Mouse (Mus musculus) cerebellum, adult 2 months (tissue): ENCODE results near the gene Cacnb4.

Experiments used
- CTCF ChIP-seq: fragments of 200-500 bp; IDR thresholded peaks from 2 replicates; pipeline ENCODE4 v1.5.1; 2011; ENCODE audit warnings: low read depth, mild to moderate bottlenecking, control low read depth, low read length, moderate library complexity, borderline replicate concordance; ENCODE audit not compliant: insufficient read depth
- POLR2A ChIP-seq: fragments of 200-500 bp; IDR thresholded peaks from 2 replicates; pipeline ENCODE4 v1.6.1; 2011; ENCODE audit warnings: low read length, control low read depth, borderline replicate concordance; ENCODE audit not compliant: insufficient read depth

DNA sequence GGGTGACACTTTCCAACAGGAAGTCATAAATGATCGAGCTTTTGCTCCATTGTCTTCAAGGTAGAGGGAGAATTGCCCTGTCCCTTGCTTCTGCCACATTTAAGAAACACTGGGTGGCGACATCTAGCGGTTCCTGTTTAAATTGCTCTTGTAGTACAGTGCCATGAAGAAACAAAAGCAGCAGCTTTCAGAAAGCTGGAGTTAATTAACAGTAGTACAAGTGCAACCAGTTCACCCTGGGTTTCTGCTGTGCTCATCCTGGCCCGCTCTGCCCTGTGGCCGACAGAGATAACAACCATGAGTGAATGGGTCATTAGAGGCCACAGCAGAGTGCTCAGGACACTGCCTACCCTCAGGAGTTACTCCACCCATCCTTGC, 85.7 kb downstream of the Cacnb4 start:
- TF ChIP-seq CTCF (peak; percentile 63; the same call in 1 of the 2 replicates), POLR2A (no peak)
